ENCODE assay signal across 14 mouse cellular contexts in the genomic region with DNA sequence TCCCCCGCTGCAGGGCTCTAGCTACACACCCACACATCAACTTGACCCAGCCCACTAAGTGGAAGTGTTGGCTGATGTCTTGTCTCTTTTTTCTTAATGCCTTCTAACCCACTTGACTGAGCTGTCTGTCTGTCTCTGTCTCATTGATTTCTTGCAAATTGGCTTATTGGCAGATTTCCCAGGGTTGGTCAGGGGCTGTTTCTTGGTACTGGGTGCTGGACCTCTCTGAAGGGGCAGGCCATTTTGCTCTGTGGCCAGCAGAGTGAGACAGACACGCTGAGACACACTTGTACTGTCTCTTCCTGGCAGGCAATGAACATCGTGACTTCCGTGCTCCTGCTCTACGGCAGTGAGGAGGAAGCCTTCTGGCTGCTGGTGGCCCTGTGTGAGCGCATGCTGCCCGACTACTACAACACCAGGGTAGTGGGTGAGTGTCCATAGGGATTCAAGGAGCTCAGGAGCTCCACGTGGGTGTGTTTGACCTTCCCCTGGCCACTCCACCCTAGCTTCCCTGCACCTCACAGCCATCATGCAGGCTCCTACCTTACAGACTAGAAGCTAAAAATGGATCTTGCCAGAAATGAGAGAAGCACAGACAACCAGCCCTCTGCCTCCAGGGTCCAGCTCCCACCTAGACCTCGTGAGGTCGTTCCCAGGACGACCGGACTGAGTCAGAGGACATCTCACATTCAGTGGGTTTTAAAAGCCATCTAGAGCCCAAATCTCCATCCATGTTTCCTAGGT. TPM values are rescaled to one million over a fixed set of nuclear protein-coding genes. Genes with fewer than 3 reads are reported as not detected.
DNase-seq lines count a peak whose midpoint lies in the region; ATAC-seq lines count a peak whose summit lies in the region.
"Had no signal": no experiment of that assay in that cellular context is flagged by ENCODE, and none has a peak within 500 bp of the region (broad histone marks: within the 10 kb centered on the region; RNA-seq: fewer than 3 reads in every experiment).

No protein-coding gene starts in this region.

- no peaks in the 10 kb centered on the region for H3K9me3 ChIP-seq in hindbrain, embryonic 10.5 days
- H3K9me3 ChIP-seq in hindbrain, embryonic 11.5 days (ENCODE audit: control insufficient read depth, low read length): no peaks in the 10 kb centered on the region
- H3K9me3 ChIP-seq: intestine, embryonic 15.5 days; limb, embryonic 13.5 days; neural tube, embryonic 13.5 days had no signal

- no peak for ATAC-seq in hindbrain, embryonic 11.5 days (ENCODE audit: low FRiP score)
- ATAC-seq: intestine, embryonic 15.5 days had no signal

- H3K27ac ChIP-seq in hindbrain, embryonic 10.5 days: peak overlapping the region; percentile 1; the same call in 1 of the 2 replicates
- H3K27ac ChIP-seq in hindbrain, embryonic 11.5 days (ENCODE audit: low read depth, low read length): no peak overlapping the region
- H3K27ac ChIP-seq: intestine, embryonic 15.5 days; kidney, postnatal 0 days; layer of hippocampus, adult 2 months; limb, embryonic 13.5 days; neural tube, embryonic 13.5 days had no signal

- peaks cover 100% of the 10 kb centered on the region for H3K36me3 ChIP-seq in hindbrain, embryonic 10.5 days
- H3K36me3 ChIP-seq in hindbrain, embryonic 11.5 days (ENCODE audit: control insufficient read depth, insufficient read depth, low read length): peaks cover 19% of the 10 kb centered on the region

- no peaks in the 10 kb centered on the region for H3K27me3 ChIP-seq in hindbrain, embryonic 10.5 days (ENCODE audit: insufficient read depth, poor library complexity, severe bottlenecking)
- no peaks in the 10 kb centered on the region for H3K27me3 ChIP-seq in hindbrain, embryonic 11.5 days (ENCODE audit: control insufficient read depth, insufficient read depth, low read length)
- H3K27me3 ChIP-seq: intestine, embryonic 15.5 days; limb, embryonic 13.5 days; neural tube, embryonic 13.5 days had no signal

- no peak overlapping the region for H3K4me3 ChIP-seq in hindbrain, embryonic 10.5 days
- H3K4me3 ChIP-seq in hindbrain, embryonic 11.5 days (ENCODE audit: low read depth, low read length): no peak overlapping the region
- H3K4me3 ChIP-seq: intestine, embryonic 15.5 days; layer of hippocampus, adult 2 months; limb, embryonic 13.5 days; neural tube, embryonic 13.5 days had no signal

- peaks cover 19% of the 10 kb centered on the region for H3K4me1 ChIP-seq in hindbrain, embryonic 10.5 days (replicated peaks)
- no peaks in the 10 kb centered on the region for H3K4me1 ChIP-seq in hindbrain, embryonic 11.5 days (replicated peaks; ENCODE audit: control insufficient read depth, insufficient read depth, low read length)
- H3K4me1 ChIP-seq: intestine, embryonic 15.5 days; limb, embryonic 13.5 days had no signal

- no peak for DNase-seq in hindbrain, embryonic 10.5 days (ENCODE audit: low spot score)
- no peak for DNase-seq in hindbrain, embryonic 11.5 days (ENCODE audit: low spot score)
- peak; percentile 43 for DNase-seq in right cerebral cortex, adult 18-20 months
- DNase-seq in right cerebral cortex, postnatal 36 days (ENCODE audit: low spot score in 2 of 2): no peak
- DNase-seq in brain, adult 2 months (ENCODE audit: low read depth, low spot score): peak; percentile 68
- DNase-seq in lung, postnatal 36 days: peak; percentile 71
- DNase-seq in spleen, adult 18-20 months: no peak
- no peak for DNase-seq in spleen, adult 12 weeks (ENCODE audit: low spot score)
- DNase-seq: thymus, postnatal 25 days had no signal

- no peak overlapping the region for H3K4me2 ChIP-seq in hindbrain, embryonic 11.5 days (replicated peaks; ENCODE audit: low read depth, low read length)
- H3K4me2 ChIP-seq: intestine, embryonic 15.5 days; limb, embryonic 13.5 days; neural tube, embryonic 13.5 days had no signal

- no peak overlapping the region for H3K9ac ChIP-seq in hindbrain, embryonic 11.5 days (ENCODE audit: low read depth, low read length)
- H3K9ac ChIP-seq: intestine, embryonic 15.5 days; limb, embryonic 13.5 days; neural tube, embryonic 13.5 days had no signal

- WGBS in hindbrain, embryonic 10.5 days: 87% methylated on average over 12 of the region's 12 CpGs
- 85% methylated on average over 12 of the region's 12 CpGs for WGBS in hindbrain, embryonic 11.5 days

RNA-seq across cellular contexts. Expression of gene Mrnip, which starts 19.3 kb away (rescaled TPM):
- polyA plus RNA-seq in hindbrain, embryonic 10.5 days (2016; fragmentation: Nextera tagmentation; extraction: Ambion mirVana): 23.1 and 26.1 TPM in 2 replicates
- polyA plus RNA-seq in hindbrain, embryonic 11.5 days (2014; fragmentation: Nextera tagmentation; extraction: Ambion mirVana): 21.9 and 22.4 TPM in 2 replicates

RNA-seq across cellular contexts. Expression of gene Tbc1d9b, which starts 23.8 kb away (rescaled TPM):
- polyA plus RNA-seq in hindbrain, embryonic 10.5 days (2016; fragmentation: Nextera tagmentation; extraction: Ambion mirVana): 39.3 and 40.9 TPM in 2 replicates
- 22.0 and 29.3 TPM in 2 replicates for polyA plus RNA-seq in hindbrain, embryonic 11.5 days (2014; fragmentation: Nextera tagmentation; extraction: Ambion mirVana)

RNA-seq across cellular contexts. Expression of gene Sqstm1, which starts 55.7 kb away (rescaled TPM):
- polyA plus RNA-seq in hindbrain, embryonic 10.5 days (2016; fragmentation: Nextera tagmentation; extraction: Ambion mirVana): 147 and 210 TPM in 2 replicates
- 165 and 188 TPM in 2 replicates for polyA plus RNA-seq in hindbrain, embryonic 11.5 days (2014; fragmentation: Nextera tagmentation; extraction: Ambion mirVana)

RNA-seq across cellular contexts. Expression of gene Mgat4b, which starts 55.7 kb away (rescaled TPM):
- 21.5 and 29.9 TPM in 2 replicates for polyA plus RNA-seq in hindbrain, embryonic 10.5 days (2016; fragmentation: Nextera tagmentation; extraction: Ambion mirVana)
- polyA plus RNA-seq in hindbrain, embryonic 11.5 days (2014; fragmentation: Nextera tagmentation; extraction: Ambion mirVana): 17.9 and 19.6 TPM in 2 replicates

Comparison
In these comparisons a context has a peak if more than half of its experiments do, and no peak if none do; other contexts are left out.
1. DNase-seq: peak in right cerebral cortex, adult 18-20 months (single experiment), brain, adult 2 months (single experiment) and lung, postnatal 36 days (single experiment); none in hindbrain, embryonic 10.5 days (single experiment), hindbrain, embryonic 11.5 days (single experiment), right cerebral cortex, postnatal 36 days (0 of 2), spleen, adult 18-20 months (0 of 2) and spleen, adult 12 weeks (single experiment).